Mouse (Mus musculus) ovary, postnatal 36 days (tissue): ENCODE results near the gene Serpine2.

Source experiments
- DNase-seq: peaks from one replicate; pipeline ENCODE4 v3.0.0; 2022; ENCODE audit warnings: low spot score, mixed read lengths

Serpine2 gene

GRCm38 (mm10) chr1:79756417-79756816, 104.6 kb downstream of the Serpine2 start:
- no peak for DNase-seq

GRCm38 (mm10) chr1:79755376-79755775, 105.6 kb downstream of the Serpine2 start:
- no peak for DNase-seq

GRCm38 (mm10) chr1:79754936-79755335, 106.0 kb downstream of the Serpine2 start:
- no peak for DNase-seq

GRCm38 (mm10) chr1:79753456-79753855, 107.5 kb downstream of the Serpine2 start:
- DNase-seq, result no peak

GRCm38 (mm10) chr1:79752714-79753340, 108.2 kb downstream of the Serpine2 start:
- DNase-seq, result no peak

- no peak for DNase-seq
Measured at GRCm38 (mm10) chr1:79752015-79752695, 108.8 kb downstream of the Serpine2 start.

GRCm38 (mm10) chr1:79751186-79751585, 109.8 kb downstream of the Serpine2 start:
- no peak for DNase-seq

DNA sequence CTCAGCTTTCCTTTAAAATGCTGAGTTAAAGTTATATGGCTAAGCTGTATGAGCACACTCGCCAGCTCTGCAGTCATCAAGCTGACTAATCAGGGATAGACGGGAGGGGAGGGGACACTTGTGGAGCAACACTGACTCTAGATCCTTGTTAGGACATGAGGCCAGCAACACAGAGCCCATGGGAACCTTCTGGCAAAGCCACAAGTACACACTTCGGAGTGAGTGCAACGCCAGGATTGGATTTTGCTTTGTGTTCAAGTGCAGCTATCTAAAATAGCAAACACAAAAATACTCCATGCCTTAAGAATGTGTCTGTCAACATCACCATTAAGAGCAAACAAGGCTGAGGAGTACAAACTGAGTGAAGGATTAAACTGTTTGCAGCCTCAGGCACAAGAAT, 114.9 kb downstream of the Serpine2 start:
- DNase-seq, result no peak
